Mouse (Mus musculus): ENCODE results near the gene Prelid3b. TPM values are rescaled to one million over a fixed set of nuclear protein-coding genes. Genes with fewer than 3 reads are reported as not detected.
A peak's percentile ranks its signal among the peaks of the same experiment; 100 is the strongest.

The Prelid3b gene
- polyA plus RNA-seq, 1 experiment from 2014 or later, result 114 TPM

- H3K9ac ChIP-seq, result no peak overlapping the region
- no peaks in the 10 kb centered on the region for H3K4me1 ChIP-seq (replicated peaks)
- no peak overlapping the region for H3K27ac ChIP-seq
- no peaks in the 10 kb centered on the region for H3K27me3 ChIP-seq
- 89% methylated on average over 5 of the region's 5 CpGs for WGBS
- H3K36me3 ChIP-seq, result no peaks in the 10 kb centered on the region
- no peaks in the 10 kb centered on the region for H3K9me3 ChIP-seq
- no peak overlapping the region for H3K4me3 ChIP-seq
- no peak overlapping the region for H3K4me2 ChIP-seq
- ATAC-seq (ENCODE audit: low FRiP score), result no peak
Observed at GRCm38 (mm10) chr2:174487005-174487404, 14.1 kb upstream of the Prelid3b start.

GRCm38 (mm10) chr2:174478746-174479145 is 5.9 kb upstream of the Prelid3b start:
- H3K4me3 ChIP-seq, result no peak overlapping the region
- no peaks in the 10 kb centered on the region for H3K9me3 ChIP-seq
- H3K27ac ChIP-seq, result no peak overlapping the region
- no peak overlapping the region for H3K9ac ChIP-seq
- no peaks in the 10 kb centered on the region for H3K36me3 ChIP-seq
- H3K4me1 ChIP-seq (replicated peaks), result no peaks in the 10 kb centered on the region
- no peaks in the 10 kb centered on the region for H3K27me3 ChIP-seq
- H3K4me2 ChIP-seq, result no peak overlapping the region
- ATAC-seq (ENCODE audit: low FRiP score), result no peak
- 72% methylated on average over 5 of the region's 5 CpGs for WGBS

- Histone ChIP-seq H3K27me3 (no peaks in the 10 kb centered on the region), H3K9ac (no peak overlapping the region), H3K36me3 (no peaks in the 10 kb centered on the region), H3K4me3 (no peak overlapping the region), H3K4me1 (replicated peaks) (peaks cover 4% of the 10 kb centered on the region), H3K27ac (no peak overlapping the region), H3K4me2 (no peak overlapping the region), H3K9me3 (no peaks in the 10 kb centered on the region)
- WGBS, result 87% methylated on average over 3 of the region's 3 CpGs
- ATAC-seq (ENCODE audit: low FRiP score), result no peak
Observed at GRCm38 (mm10) chr2:174477543-174478319, 4.8 kb upstream of the Prelid3b start.

DNA sequence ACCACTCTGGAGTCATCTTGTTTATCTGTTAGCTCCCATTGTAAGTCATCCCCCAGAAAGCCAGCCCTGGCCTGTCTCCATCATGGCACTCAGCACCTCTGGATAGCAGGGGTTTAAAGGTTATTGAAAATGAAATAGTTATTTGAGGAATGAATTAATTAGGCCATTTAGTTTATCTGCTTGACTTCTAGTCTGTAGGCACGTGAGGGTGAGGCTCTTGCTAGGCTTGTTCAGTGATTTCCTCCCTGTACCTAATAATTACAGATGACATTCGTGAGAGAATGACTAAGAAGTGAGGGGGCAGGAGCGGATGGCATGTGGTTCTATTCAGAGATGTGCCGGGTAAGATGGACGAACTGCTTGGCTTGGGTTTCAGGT is 658 bp upstream of the Prelid3b start:
- no peak; the same call in 1 of the 2 replicates for ATAC-seq (ENCODE audit: low FRiP score)
- H3K4me2 ChIP-seq, result peak overlapping the region; percentile 81
- no peaks in the 10 kb centered on the region for H3K9me3 ChIP-seq
- 80% methylated on average over 5 of the region's 5 CpGs for WGBS
- no peaks in the 10 kb centered on the region for H3K27me3 ChIP-seq
- no peak overlapping the region for H3K27ac ChIP-seq
- peaks cover 7% of the 10 kb centered on the region; the same call in 1 of the 2 replicates for H3K36me3 ChIP-seq
- peaks cover 18% of the 10 kb centered on the region for H3K4me1 ChIP-seq (replicated peaks)
- H3K4me3 ChIP-seq, result peak overlapping the region; percentile 79
- peak overlapping the region; percentile 64; the same call in 1 of the 2 replicates for H3K9ac ChIP-seq

- Histone ChIP-seq H3K4me2 (peak overlapping the region; percentile 81), H3K9ac (peak overlapping the region; percentile 85), H3K9me3 (no peaks in the 10 kb centered on the region), H3K36me3 (peaks cover 14% of the 10 kb centered on the region), H3K27ac (peak overlapping the region; percentile 71), H3K4me3 (peak overlapping the region; percentile 79), H3K27me3 (no peaks in the 10 kb centered on the region), H3K4me1 (replicated peaks) (peaks cover 18% of the 10 kb centered on the region)
- 8% methylated on average over 30 of the region's 30 CpGs for WGBS
- ATAC-seq (ENCODE audit: low FRiP score), result peak; percentile 59
Observed at GRCm38 (mm10) chr2:174472407-174472806, 474 bp downstream of the Prelid3b start.

GRCm38 (mm10) chr2:174470786-174471405 is 2.0 kb downstream of the Prelid3b start:
- no peak overlapping the region for H3K4me2 ChIP-seq
- H3K27me3 ChIP-seq, result no peaks in the 10 kb centered on the region
- 0 out of 2 replicates have a peak overlapping the region, but pooled peaks have one; percentile 9 for H3K9ac ChIP-seq
- peaks cover 18% of the 10 kb centered on the region for H3K4me1 ChIP-seq (replicated peaks)
- no peaks in the 10 kb centered on the region for H3K9me3 ChIP-seq
- H3K4me3 ChIP-seq, result no peak overlapping the region
- no peak for ATAC-seq (ENCODE audit: low FRiP score)
- H3K36me3 ChIP-seq, result peaks cover 26% of the 10 kb centered on the region
- 96% methylated on average over 7 of the region's 7 CpGs for WGBS
- H3K27ac ChIP-seq, result no peak overlapping the region

DNA sequence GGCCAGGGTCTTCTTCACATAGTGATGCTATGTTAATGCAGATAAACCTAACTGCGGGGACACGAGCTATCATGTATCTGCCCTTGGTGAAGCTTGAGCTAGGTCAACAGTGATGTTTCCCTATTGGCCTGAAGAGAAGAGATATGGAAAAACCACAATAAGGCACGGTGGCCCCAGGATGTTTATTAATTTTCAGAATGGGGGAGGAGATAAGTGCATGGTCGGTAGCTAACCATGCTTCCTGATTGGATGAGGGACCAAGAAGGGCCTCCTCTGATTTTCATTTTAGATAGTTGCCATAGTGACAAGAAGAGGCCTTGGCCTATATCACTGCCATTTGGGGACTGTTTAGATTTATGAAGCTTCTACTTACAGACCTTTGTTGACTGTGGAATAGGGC is 2.5 kb downstream of the Prelid3b start:
- H3K4me2 ChIP-seq, result no peak overlapping the region
- H3K27me3 ChIP-seq, result no peaks in the 10 kb centered on the region
- no peak for ATAC-seq (ENCODE audit: low FRiP score)
- peaks cover 18% of the 10 kb centered on the region for H3K4me1 ChIP-seq (replicated peaks)
- no peaks in the 10 kb centered on the region for H3K9me3 ChIP-seq
- no peak overlapping the region for H3K4me3 ChIP-seq
- no peak overlapping the region for H3K27ac ChIP-seq
- H3K36me3 ChIP-seq, result peaks cover 32% of the 10 kb centered on the region
- H3K9ac ChIP-seq, result no peak overlapping the region
- WGBS, result 93% methylated on average over 4 of the region's 4 CpGs

- 2% methylated on average over 48 of the region's 48 CpGs for WGBS
- H3K4me2 ChIP-seq, result peak within 1 kb of the TSS; percentile 96
- H3K4me3 ChIP-seq, result peak within 1 kb of the TSS; percentile 84
- peaks cover 62% of the 10 kb centered on the region for H3K36me3 ChIP-seq
- ATAC-seq (ENCODE audit: low FRiP score), result peak; percentile 99
- peak within 1 kb of the TSS; percentile 72 for H3K27ac ChIP-seq
- no peaks in the 10 kb centered on the region for H3K27me3 ChIP-seq
- H3K9me3 ChIP-seq, result no peaks in the 10 kb centered on the region
- peak within 1 kb of the TSS; percentile 87 for H3K9ac ChIP-seq
- peaks cover 17% of the 10 kb centered on the region for H3K4me1 ChIP-seq (replicated peaks)
Observed at GRCm38 (mm10) chr2:174463789-174464523, 8.9 kb downstream of the Prelid3b start, which contains the start of gene Atp5e. TSS of gene Atp5e (minus strand) at chr2:174464105.

- peak; percentile 52 for ATAC-seq (ENCODE audit: low FRiP score)
- H3K9me3 ChIP-seq, result no peaks in the 10 kb centered on the region
- peak overlapping the region; percentile 84 for H3K4me3 ChIP-seq
- H3K27ac ChIP-seq, result peak overlapping the region; percentile 72; the same call in 1 of the 2 replicates
- peak overlapping the region; percentile 96 for H3K4me2 ChIP-seq
- H3K27me3 ChIP-seq, result no peaks in the 10 kb centered on the region
- peaks cover 57% of the 10 kb centered on the region for H3K36me3 ChIP-seq
- H3K9ac ChIP-seq, result peak overlapping the region; percentile 87
- WGBS, result 39% methylated on average over 10 of the region's 10 CpGs
- peaks cover 22% of the 10 kb centered on the region for H3K4me1 ChIP-seq (replicated peaks)
Observed at GRCm38 (mm10) chr2:174463370-174463769, 9.5 kb downstream of the Prelid3b start.

GRCm38 (mm10) chr2:174459365-174459764 is 13.5 kb downstream of the Prelid3b start:
- H3K27ac ChIP-seq, result no peak overlapping the region
- ATAC-seq (ENCODE audit: low FRiP score), result no peak
- H3K9me3 ChIP-seq, result no peaks in the 10 kb centered on the region
- H3K4me3 ChIP-seq, result no peak overlapping the region
- H3K4me1 ChIP-seq (replicated peaks), result peaks cover 26% of the 10 kb centered on the region
- WGBS, result 64% methylated on average over 2 of the region's 2 CpGs
- H3K9ac ChIP-seq, result no peak overlapping the region
- H3K4me2 ChIP-seq, result no peak overlapping the region
- H3K27me3 ChIP-seq, result no peaks in the 10 kb centered on the region
- peaks cover 29% of the 10 kb centered on the region for H3K36me3 ChIP-seq

DNA sequence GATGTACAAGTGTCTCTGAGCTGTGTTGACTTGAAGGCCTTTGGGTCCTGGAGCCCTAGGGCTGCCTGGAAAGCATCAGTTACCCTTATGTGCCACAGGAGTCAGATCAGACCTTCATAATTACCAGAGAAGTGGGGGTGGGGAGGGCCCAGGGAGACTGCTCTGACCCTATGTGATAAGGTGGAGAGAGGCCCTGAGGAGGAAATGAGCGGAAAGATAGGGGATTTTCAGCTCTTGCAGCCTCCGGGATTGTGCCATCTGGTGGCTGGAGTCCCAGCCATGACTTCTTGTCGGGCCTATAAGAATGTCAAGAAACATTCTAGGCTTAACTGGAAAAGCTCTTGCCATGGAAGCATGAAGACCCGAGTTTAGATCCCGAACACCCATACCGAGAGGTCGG is 19.2 kb downstream of the Prelid3b start:
- Histone ChIP-seq H3K4me3 (no peak overlapping the region), H3K4me1 (replicated peaks) (peaks cover 6% of the 10 kb centered on the region), H3K9ac (no peak overlapping the region), H3K4me2 (no peak overlapping the region), H3K36me3 (no peaks in the 10 kb centered on the region), H3K27ac (no peak overlapping the region), H3K27me3 (no peaks in the 10 kb centered on the region), H3K9me3 (no peaks in the 10 kb centered on the region)
- 83% methylated on average over 7 of the region's 7 CpGs for WGBS
- ATAC-seq (ENCODE audit: low FRiP score), result no peak

DNA sequence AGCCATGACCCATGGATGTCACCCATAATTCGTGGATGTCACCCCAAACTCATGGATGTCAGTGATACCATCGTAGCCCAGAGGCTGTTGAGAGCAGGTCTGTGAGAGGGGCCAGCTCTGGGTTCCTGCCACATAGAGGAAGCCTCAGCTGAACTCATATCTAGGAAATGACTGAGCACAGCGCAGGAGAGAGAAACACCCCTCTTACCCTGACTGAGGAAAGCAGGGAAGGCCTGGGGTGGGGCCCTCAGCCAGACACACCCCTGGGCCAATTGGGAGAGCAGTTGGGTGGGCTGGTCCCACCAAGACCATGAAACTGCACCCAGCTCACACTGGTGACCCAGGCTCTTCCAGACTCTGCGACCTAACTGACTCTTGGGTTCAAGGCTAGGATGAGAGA is 22.5 kb downstream of the Prelid3b start, which contains the start of gene Tubb1:
Gene Tubb1, plus strand, starts transcription at position 343 of the 400 bp plus-strand sequence.
- no peak within 1 kb of the TSS for H3K27ac ChIP-seq
- H3K9me3 ChIP-seq, result no peaks in the 10 kb centered on the region
- H3K27me3 ChIP-seq, result no peaks in the 10 kb centered on the region
- no peak within 1 kb of the TSS for H3K9ac ChIP-seq
- H3K4me1 ChIP-seq (replicated peaks), result no peaks in the 10 kb centered on the region
- H3K4me2 ChIP-seq, result no peak within 1 kb of the TSS
- no peak for ATAC-seq (ENCODE audit: low FRiP score)
- 81% methylated on average over 4 of the region's 4 CpGs for WGBS
- no peak within 1 kb of the TSS for H3K4me3 ChIP-seq
- H3K36me3 ChIP-seq, result no peaks in the 10 kb centered on the region

All from hindbrain, embryonic 13.5 days (tissue).